Mouse (Mus musculus): ENCODE measurements around the gene Mvk.

GRCm38 (mm10) chr5:114444368-114444692 is 261 bp downstream of the Mvk start:
- TF ChIP-seq CTCF (IDR thresholded peaks at IDR 0.05; ENCODE audit: borderline replicate concordance, control insufficient read depth, extremely low read depth, insufficient read depth, low read length, poor library complexity), result no peak
- TF ChIP-seq POLR2A (IDR thresholded peaks at IDR 0.05; ENCODE audit: control insufficient read depth, extremely low read depth, insufficient read depth, low read length, poor library complexity), result 0 out of 2 replicates have a peak, but pooled peaks have one; percentile 13

All from thymus, adult 2 months (tissue).